Mouse (Mus musculus): Measurements from ENCODE around the gene Reep6. TPM values are rescaled to one million over a fixed set of nuclear protein-coding genes. Genes with fewer than 3 reads are reported as not detected.

Gene Reep6
- 4.3 and 4.5 TPM in 2 replicates for polyA plus RNA-seq (2014; fragmentation: Nextera tagmentation; extraction: Ambion mirVana)

DNA sequence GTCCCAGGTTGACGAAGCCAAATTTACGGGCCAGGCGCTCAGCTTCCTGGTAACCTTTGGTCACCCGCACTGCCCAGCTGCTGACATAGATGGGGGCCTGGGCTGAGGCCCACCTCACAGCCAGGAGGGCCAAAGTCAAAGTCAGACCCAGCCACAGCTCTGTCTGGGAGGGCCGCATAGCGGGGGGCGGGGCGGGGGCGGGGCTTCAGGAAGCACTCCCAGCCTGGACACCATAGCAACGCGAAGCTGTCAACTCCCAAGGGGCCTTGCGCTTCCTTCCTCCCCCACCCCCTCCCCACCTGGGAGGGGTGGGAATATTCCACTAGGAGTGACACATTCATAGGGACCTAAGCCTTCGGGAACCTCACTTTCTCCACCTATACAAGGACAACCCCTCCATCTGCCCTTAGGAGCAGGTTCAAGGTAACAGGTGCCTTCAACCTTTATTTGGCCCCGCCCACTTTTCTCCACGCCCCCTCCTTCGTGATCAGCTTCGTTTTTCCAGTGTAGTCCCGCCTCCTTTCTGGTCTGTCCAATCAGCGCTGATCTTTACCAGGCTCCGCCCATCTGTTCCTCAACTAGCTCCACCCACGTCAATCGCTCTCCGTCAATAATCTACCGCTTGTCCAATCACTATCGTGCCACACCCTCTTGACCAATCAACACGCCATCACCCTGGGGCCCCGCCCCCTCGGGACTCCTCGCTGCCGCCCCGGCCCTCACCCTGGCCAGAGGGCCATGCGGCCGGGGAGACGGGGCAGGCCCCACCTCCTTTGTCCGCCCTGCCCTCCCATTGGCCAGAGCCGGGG is at the start of gene Reep6, which contains the start of gene Pcsk4:
TSS of gene Reep6 (plus strand) at position 681 of the 809 bp plus-strand sequence.
TSS of gene Pcsk4 (minus strand) at position 226 of the 809 bp plus-strand sequence.
- Histone ChIP-seq H3K9me3 (replicated peaks; ENCODE audit: control insufficient read depth, low read length) (no peaks in the 10 kb centered on the region), H3K9ac (replicated peaks; ENCODE audit: low read length) (peak within 1 kb of the TSS; percentile 57), H3K4me1 (ENCODE audit: control insufficient read depth, insufficient read depth, low read length) (no peaks in the 10 kb centered on the region), H3K4me3 (ENCODE audit: low read depth, low read length) (peak within 1 kb of the TSS; percentile 41), H3K36me3 (replicated peaks; ENCODE audit: control insufficient read depth, insufficient read depth, low read depth, low read length) (no peaks in the 10 kb centered on the region), H3K27ac (replicated peaks; ENCODE audit: low read depth, low read length) (no peak within 1 kb of the TSS), H3K27me3 (ENCODE audit: control insufficient read depth, insufficient read depth, low read length) (peaks cover 2% of the 10 kb centered on the region; the same call in 1 of the 2 replicates), H3K4me2 (ENCODE audit: low read depth, low read length) (peak within 1 kb of the TSS; percentile 82)
- WGBS = 3% methylated on average over 36 of the region's 36 CpGs
- ATAC-seq (replicated peaks; ENCODE audit: insufficient number of reproducible peaks, low FRiP score, low TSS enrichment, low read depth) = peak; percentile 91
- peak; percentile 94 for DNase-seq (ENCODE audit: low spot score)

DNA sequence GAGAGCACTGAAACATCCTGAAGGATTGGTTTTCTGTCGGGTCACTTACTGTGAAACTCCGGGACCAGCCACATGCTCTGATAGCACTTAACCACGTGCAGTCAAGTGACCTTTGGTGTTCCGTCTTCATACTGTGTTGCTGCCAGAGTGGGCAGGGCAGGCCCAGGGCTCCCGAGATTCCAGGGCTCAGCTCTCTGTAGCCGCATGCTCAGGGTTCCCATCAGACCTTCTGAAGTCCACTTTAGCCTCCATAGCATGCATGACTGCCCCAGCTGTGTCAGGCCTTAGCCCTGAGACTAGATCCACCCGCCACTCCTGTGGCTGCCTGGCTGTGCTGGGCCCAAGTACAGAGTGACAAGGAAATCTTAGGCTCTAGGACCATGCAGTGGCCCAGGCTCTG is 48.4 kb upstream of the Reep6 start:
- 84% methylated on average over 7 of the region's 7 CpGs for WGBS
- DNase-seq (ENCODE audit: low spot score) = no peak
- peaks cover 29% of the 10 kb centered on the region for H3K36me3 ChIP-seq (replicated peaks; ENCODE audit: control insufficient read depth, insufficient read depth, low read depth, low read length)

DNA sequence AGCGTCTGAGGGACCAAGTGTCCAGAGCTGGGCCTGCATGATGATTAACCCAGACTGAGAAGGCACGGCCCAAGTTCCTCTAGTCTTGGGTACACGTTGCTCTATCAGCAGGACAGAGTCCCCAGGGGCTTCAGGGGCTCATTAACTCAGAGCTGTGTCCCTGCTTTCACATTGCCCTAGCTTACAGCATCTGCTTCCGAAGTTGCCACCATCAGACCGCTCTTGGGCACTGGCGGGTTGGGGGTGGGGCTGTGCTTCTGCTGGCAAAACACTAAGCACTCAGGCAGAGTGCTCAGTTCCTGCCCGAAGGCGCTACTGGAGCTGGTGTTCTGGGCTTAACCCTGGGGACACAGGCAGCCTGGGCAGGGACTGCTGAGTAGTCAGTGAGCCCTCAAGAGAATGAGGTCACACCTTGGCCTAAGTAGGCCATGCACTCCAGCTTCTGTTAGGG is 47.8 kb upstream of the Reep6 start:
- Histone ChIP-seq H3K4me1 (ENCODE audit: control insufficient read depth, insufficient read depth, low read length) (no peaks in the 10 kb centered on the region), H3K9me3 (replicated peaks; ENCODE audit: control insufficient read depth, low read length) (no peaks in the 10 kb centered on the region), H3K27me3 (ENCODE audit: control insufficient read depth, insufficient read depth, low read length) (no peaks in the 10 kb centered on the region), H3K36me3 (replicated peaks; ENCODE audit: control insufficient read depth, insufficient read depth, low read depth, low read length) (peaks cover 29% of the 10 kb centered on the region), H3K27ac (replicated peaks; ENCODE audit: low read depth, low read length) (no peak overlapping the region), H3K9ac (replicated peaks; ENCODE audit: low read length) (no peak overlapping the region), H3K4me3 (ENCODE audit: low read depth, low read length) (no peak overlapping the region), H3K4me2 (ENCODE audit: low read depth, low read length) (no peak overlapping the region)
- DNase-seq (ENCODE audit: low spot score) (no peak), ATAC-seq (replicated peaks; ENCODE audit: insufficient number of reproducible peaks, low FRiP score, low TSS enrichment, low read depth) (no peak)
- WGBS = 82% methylated on average over 8 of the region's 8 CpGs

More for the DNA sequence above, 48.4 kb upstream of the Reep6 start:
- Histone ChIP-seq H3K9ac (replicated peaks; ENCODE audit: low read length) (no peak overlapping the region), H3K27me3 (ENCODE audit: control insufficient read depth, insufficient read depth, low read length) (no peaks in the 10 kb centered on the region), H3K4me2 (ENCODE audit: low read depth, low read length) (no peak overlapping the region), H3K4me3 (ENCODE audit: low read depth, low read length) (no peak overlapping the region), H3K4me1 (ENCODE audit: control insufficient read depth, insufficient read depth, low read length) (no peaks in the 10 kb centered on the region), H3K9me3 (replicated peaks; ENCODE audit: control insufficient read depth, low read length) (no peaks in the 10 kb centered on the region), H3K27ac (replicated peaks; ENCODE audit: low read depth, low read length) (no peak overlapping the region)
- ATAC-seq (replicated peaks; ENCODE audit: insufficient number of reproducible peaks, low FRiP score, low TSS enrichment, low read depth) = no peak

DNA sequence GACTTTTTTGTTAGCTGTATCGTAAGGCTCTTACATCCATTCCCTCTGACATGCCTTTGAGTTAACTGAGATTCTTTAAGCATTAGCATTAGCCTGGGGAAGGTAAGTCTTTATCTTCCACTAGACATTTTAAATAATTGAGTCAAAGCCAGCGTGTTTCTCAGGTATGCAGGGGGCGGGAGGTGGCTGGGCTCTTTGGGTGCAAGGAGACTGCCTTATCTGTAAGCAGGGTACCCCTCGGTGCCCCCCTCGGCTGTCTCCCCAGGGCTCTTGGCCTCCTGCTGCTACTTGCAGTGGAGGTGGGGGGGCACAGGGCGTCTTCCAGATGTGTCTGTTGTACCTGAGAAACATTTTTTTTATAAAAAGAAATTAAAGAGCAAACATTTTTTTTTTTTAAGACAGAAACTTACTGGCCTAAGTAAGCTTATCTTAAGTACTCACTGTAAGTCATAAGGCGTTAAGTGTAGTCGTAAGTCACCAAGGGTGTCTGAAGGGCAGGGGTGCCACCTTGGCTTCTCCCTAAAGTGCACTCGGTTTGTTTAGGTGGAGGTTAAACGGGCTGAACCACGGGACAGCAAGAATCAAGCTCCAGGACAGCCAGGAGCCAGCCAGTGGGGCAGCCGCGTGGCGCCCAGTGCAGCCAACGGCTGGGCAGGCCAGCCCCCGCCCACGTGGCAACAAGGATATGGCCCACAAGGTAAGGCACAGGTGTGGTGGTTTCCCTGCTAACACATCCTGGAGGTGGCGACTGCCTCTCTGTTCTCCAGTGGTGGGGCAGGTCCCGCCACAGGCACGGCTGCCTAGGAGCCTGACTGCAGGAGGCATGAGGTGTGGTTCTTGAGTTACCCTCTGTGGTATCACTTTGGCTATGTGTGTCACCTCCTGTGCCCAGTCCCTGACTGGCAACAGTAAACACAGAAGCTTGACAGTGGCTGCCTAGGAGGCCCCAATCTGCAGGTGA is 47.0 kb upstream of the Reep6 start:
- peaks cover 26% of the 10 kb centered on the region for H3K36me3 ChIP-seq (replicated peaks; ENCODE audit: control insufficient read depth, insufficient read depth, low read depth, low read length)
- DNase-seq (ENCODE audit: low spot score) (no peak), ATAC-seq (replicated peaks; ENCODE audit: insufficient number of reproducible peaks, low FRiP score, low TSS enrichment, low read depth) (no peak)
- no peak overlapping the region for H3K9ac ChIP-seq (replicated peaks; ENCODE audit: low read length)
- no peak overlapping the region for H3K4me2 ChIP-seq (ENCODE audit: low read depth, low read length)
- no peaks in the 10 kb centered on the region for H3K9me3 ChIP-seq (replicated peaks; ENCODE audit: control insufficient read depth, low read length)
- H3K4me1 ChIP-seq (ENCODE audit: control insufficient read depth, insufficient read depth, low read length) = no peaks in the 10 kb centered on the region
- no peaks in the 10 kb centered on the region for H3K27me3 ChIP-seq (ENCODE audit: control insufficient read depth, insufficient read depth, low read length)
- no peak overlapping the region for H3K4me3 ChIP-seq (ENCODE audit: low read depth, low read length)
- no peak overlapping the region for H3K27ac ChIP-seq (replicated peaks; ENCODE audit: low read depth, low read length)
- 89% methylated on average over 20 of the region's 20 CpGs for WGBS

DNA sequence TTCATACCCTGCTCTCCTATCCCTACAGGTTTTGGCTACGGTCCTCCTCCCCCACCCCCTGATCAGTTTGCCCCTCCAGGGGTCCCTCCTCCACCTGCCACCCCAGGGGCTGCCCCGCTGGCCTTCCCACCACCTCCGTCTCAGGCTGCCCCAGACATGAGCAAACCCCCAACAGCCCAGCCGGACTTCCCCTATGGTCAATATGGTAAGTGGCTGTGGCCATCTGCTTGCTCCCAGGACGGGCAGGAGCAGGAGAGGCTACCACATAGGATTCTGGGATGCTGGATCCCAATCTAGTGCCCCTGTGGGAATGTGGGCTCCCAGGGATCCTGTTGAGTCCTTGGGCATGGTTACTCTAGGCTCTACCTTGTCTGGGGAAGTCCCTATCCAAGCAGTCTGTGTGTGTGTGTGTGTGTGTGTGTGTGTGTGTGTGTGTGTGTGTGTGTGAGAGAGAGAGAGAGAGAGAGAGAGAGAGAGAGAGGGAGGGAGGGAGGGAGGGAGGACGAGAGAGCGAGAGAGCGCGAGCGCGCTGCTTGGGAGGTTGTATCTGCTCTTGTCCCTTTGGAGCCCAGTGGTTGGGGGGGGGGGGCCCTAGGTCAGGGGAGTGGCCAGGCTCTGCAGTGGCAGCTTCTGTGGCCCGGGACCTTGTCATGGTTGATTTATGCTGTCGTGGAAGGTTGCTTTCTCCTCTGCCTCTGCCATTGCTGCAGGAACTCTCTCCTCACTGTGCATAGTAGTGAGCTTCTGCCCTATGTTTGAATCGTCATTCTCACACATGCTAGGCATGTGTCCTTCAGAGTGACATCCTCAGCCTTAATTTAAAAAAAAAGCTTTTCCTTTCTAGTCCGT is 44.3 kb upstream of the Reep6 start:
- WGBS = 90% methylated on average over 14 of the region's 15 CpGs
- no peaks in the 10 kb centered on the region for H3K27me3 ChIP-seq (ENCODE audit: control insufficient read depth, insufficient read depth, low read length)
- no peak overlapping the region for H3K27ac ChIP-seq (replicated peaks; ENCODE audit: low read depth, low read length)
- no peak overlapping the region for H3K4me2 ChIP-seq (ENCODE audit: low read depth, low read length)
- ATAC-seq (replicated peaks; ENCODE audit: insufficient number of reproducible peaks, low FRiP score, low TSS enrichment, low read depth) (no peak), DNase-seq (ENCODE audit: low spot score) (no peak)
- no peaks in the 10 kb centered on the region for H3K4me1 ChIP-seq (ENCODE audit: control insufficient read depth, insufficient read depth, low read length)
- no peak overlapping the region for H3K4me3 ChIP-seq (ENCODE audit: low read depth, low read length)
- H3K9me3 ChIP-seq (replicated peaks; ENCODE audit: control insufficient read depth, low read length) = no peaks in the 10 kb centered on the region
- no peak overlapping the region for H3K9ac ChIP-seq (replicated peaks; ENCODE audit: low read length)
- H3K36me3 ChIP-seq (replicated peaks; ENCODE audit: control insufficient read depth, insufficient read depth, low read depth, low read length) = peaks cover 19% of the 10 kb centered on the region

DNA sequence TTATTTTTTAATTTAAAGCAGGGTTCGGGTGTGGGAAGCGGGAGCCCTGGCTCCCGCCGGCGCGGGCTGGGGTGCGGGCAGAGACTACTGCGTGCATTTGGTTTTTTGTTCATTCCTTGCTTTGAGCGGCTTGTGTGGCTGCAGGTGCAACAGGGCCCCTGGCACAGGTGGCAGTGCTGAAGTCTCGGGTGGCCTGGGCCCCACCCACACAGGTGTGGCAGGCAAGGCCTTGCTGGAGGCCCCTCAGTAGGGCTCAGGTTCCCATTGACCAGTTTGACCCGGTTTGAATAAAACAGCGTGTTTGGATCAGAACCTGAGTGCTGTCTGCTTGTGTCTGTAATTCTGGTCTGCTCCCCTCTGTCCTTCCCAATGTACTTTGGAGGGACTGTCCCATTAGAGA is 41.7 kb upstream of the Reep6 start:
- Histone ChIP-seq H3K27me3 (ENCODE audit: control insufficient read depth, insufficient read depth, low read length) (no peaks in the 10 kb centered on the region), H3K9ac (replicated peaks; ENCODE audit: low read length) (no peak overlapping the region), H3K36me3 (replicated peaks; ENCODE audit: control insufficient read depth, insufficient read depth, low read depth, low read length) (peaks cover 14% of the 10 kb centered on the region), H3K4me1 (ENCODE audit: control insufficient read depth, insufficient read depth, low read length) (no peaks in the 10 kb centered on the region; the same call in 1 of the 2 replicates), H3K4me2 (ENCODE audit: low read depth, low read length) (no peak overlapping the region), H3K27ac (replicated peaks; ENCODE audit: low read depth, low read length) (no peak overlapping the region), H3K9me3 (replicated peaks; ENCODE audit: control insufficient read depth, low read length) (no peaks in the 10 kb centered on the region), H3K4me3 (ENCODE audit: low read depth, low read length) (no peak overlapping the region)
- WGBS = 92% methylated on average over 12 of the region's 12 CpGs
- ATAC-seq (replicated peaks; ENCODE audit: insufficient number of reproducible peaks, low FRiP score, low TSS enrichment, low read depth) (no peak), DNase-seq (ENCODE audit: low spot score) (no peak)

DNA sequence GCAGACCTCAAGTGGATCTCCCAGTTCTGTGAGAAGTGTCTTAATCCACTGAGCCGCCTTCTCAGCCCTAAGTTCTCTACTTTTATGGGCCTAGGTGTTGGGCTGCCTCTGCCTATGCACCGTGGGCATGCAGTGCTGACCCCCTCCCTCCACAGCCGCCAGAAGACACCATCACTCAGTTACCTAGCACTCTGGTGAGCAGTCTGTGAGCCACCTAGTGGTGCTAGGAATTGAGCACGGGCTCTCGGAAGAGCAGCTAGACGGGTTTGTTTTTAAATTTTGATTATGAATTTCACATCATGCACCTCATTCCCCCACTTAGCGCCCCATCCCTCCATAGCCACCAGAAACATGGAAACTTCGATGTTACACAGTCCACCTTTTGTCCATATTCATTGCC is 41.1 kb upstream of the Reep6 start:
- DNase-seq (ENCODE audit: low spot score) (no peak), ATAC-seq (replicated peaks; ENCODE audit: insufficient number of reproducible peaks, low FRiP score, low TSS enrichment, low read depth) (no peak)
- Histone ChIP-seq H3K27me3 (ENCODE audit: control insufficient read depth, insufficient read depth, low read length) (no peaks in the 10 kb centered on the region), H3K36me3 (replicated peaks; ENCODE audit: control insufficient read depth, insufficient read depth, low read depth, low read length) (peaks cover 12% of the 10 kb centered on the region), H3K4me1 (ENCODE audit: control insufficient read depth, insufficient read depth, low read length) (peaks cover 3% of the 10 kb centered on the region; the same call in 1 of the 2 replicates), H3K4me3 (ENCODE audit: low read depth, low read length) (no peak overlapping the region), H3K9ac (replicated peaks; ENCODE audit: low read length) (no peak overlapping the region), H3K9me3 (replicated peaks; ENCODE audit: control insufficient read depth, low read length) (no peaks in the 10 kb centered on the region), H3K27ac (replicated peaks; ENCODE audit: low read depth, low read length) (no peak overlapping the region), H3K4me2 (ENCODE audit: low read depth, low read length) (no peak overlapping the region)
- 86% methylated on average over 8 of the region's 8 CpGs for WGBS
